Mouse (Mus musculus): ENCODE data around the gene Rrbp1.

Gene Rrbp1

GRCm38 (mm10) chr2:144011080-144011551, at the start of gene Rrbp1:
TSS of gene Rrbp1 (minus strand) at chr2:144011263.
- DNase-seq: peak; percentile 98

DNA sequence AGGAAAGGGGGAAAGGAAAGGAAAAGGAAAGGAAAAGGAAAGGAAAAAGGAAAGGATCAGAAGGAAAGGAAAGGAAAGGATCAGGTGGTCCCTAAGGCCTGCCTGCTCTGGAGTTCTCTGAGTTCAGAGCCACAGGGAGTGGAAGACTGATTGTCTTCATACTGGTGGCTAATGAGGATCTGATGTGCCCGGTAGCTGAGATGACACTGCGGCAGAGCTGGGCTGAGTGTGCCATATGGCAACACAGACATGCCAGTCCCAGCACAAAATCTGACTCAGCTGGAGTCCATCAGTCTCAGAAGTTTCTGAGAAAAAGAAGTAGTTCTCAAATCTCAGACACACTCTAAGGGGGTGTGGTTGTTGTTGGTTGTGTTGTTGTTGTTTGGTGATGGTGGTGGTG, 46.7 kb upstream of the Rrbp1 start:
- DNase-seq: no peak

DNA sequence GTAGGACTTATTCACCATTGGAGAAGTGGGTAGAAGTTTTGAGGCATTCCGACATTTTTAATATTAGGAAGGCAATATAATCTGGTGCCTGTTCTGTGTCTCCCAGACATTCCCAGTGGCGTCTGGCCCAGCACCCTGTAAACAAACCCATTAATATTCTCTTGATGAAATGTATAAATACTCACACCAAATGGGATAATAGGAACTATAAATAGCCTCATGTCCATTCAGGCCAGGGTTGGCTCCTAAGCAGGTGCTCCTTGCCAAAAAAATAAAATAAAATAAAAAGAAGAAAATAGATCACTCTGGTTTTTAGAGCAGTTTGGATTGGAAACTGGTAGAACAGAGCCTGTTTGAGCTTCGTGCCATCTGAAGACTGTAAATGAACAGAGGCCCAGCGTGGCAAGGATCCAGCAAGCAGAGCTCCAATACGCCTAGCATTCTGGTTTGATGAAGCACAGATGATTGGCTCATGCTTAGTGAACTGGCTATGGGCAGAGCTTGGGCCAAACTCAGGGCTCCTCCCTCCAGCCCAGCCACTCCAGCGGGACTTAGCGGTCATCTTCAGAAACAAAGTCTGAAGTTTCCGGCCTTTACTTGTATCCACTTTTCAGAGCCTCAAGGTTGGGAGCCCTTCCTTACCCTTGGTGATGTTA, 41.5 kb upstream of the Rrbp1 start:
- DNase-seq: no peak

GRCm38 (mm10) chr2:144050861-144051260, 39.8 kb upstream of the Rrbp1 start:
- no peak for DNase-seq

DNA sequence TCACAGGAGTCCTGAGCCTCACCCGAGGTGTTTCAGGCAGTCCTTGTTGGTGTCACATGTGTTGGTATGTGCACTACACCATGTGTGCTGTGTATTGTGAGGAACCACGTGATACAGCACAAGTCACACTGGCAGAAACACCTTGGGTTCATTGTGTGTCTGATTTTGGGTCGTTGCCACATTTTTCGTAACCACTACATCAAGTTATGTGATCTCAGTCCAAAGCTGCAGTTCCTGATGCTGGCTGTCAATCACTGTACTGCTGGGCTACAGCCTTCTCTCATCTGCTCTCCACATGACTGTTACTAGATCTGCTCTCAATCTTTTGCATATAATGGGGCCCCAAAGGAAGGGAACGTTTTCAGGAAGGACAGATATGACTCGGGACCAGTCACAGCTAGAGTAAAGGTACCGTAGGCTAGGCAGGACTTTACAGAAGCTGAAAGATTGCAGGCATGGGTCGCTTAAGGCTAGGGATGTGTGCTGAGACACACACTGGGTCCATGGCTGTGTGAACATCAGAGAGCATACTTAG, 39.1 kb upstream of the Rrbp1 start:
- no peak for DNase-seq

- no peak for DNase-seq
Observed at GRCm38 (mm10) chr2:144046916-144047315, 35.9 kb upstream of the Rrbp1 start.

DNA sequence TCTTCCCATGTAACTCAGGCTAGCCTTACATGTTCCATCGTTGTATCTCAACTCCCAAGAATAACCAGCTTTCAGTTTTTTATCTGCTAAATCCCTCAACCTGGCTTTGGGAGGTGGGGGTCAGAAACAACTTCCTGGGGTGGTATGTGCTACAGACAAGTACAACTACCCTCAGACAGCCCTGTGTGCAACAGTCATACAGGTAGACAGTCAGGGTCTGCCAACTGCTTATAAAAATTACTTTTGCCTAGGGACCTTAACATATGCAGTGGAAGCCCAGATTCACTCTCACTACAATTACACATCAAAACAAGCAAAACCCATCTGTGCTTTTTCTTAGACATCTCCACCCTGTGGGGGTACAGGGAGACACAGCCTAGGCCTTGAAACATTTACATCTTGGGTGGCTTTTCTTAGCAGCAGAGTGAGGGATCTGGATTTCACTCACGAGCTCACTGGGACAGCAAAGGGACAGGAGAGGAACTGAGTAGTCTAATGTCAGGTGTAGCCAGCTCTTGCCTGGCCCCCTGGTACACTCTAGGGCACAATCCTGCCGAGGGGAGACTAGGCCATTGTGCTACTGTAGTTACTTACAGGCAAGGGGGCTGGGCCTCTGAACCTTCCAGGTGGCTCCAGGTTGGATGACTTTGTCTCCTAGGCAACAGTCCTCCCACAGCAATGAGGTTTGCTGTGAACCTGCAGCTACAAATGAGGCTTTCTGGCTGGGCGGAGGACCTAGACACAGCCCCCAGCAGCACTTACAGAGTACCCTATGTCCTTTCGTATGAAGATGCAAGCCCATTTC, 34.9 kb upstream of the Rrbp1 start:
- no peak for DNase-seq

DNA sequence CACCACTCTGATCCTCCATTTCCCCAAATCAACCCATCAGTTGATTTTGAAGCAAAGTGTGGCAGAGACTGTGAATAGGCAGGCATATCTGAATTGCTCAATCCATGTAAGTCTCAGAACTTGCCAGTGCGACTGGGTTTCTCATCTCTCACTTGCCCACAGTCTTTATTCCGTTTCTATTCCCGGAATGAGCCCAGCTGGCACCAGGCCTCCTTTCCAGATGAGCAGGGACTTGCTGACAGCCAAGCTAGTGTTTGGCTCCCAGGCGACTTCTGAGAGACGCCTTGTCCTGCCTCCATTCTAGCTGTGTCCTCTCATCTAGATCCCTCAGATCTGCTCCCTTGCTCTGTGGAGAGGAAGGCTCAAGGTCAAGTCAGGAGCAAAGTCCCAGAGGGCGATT, 33.7 kb upstream of the Rrbp1 start:
- DNase-seq: no peak

GRCm38 (mm10) chr2:144032664-144033063, 21.6 kb upstream of the Rrbp1 start, which contains the start of gene Banf2:
TSS of gene Banf2 (plus strand) at chr2:144033059.
- no peak for DNase-seq

- no peak for DNase-seq
Observed at GRCm38 (mm10) chr2:144030791-144031190, 19.7 kb upstream of the Rrbp1 start.

DNA sequence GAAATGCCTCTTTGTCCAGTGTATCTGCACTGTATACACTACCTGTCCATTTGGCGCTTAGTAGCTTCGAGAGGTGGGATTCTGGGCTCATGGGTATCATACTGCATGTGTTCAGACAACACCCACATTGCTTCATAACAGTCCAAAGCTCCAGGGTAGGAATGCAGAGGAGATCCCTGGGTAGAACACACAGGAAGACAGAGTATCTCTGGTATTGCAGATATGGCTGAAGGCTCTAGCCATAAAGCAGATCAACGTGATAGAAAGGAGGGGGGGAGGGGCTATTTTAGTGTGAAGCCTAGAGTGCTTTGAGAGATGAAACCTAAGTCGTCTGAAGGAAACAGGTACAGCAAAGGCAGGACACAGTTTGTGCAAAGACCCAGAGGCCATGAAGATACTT, 15.4 kb upstream of the Rrbp1 start:
- DNase-seq: no peak

- DNase-seq: no peak
Observed at GRCm38 (mm10) chr2:144025361-144025760, 14.3 kb upstream of the Rrbp1 start.

DNA sequence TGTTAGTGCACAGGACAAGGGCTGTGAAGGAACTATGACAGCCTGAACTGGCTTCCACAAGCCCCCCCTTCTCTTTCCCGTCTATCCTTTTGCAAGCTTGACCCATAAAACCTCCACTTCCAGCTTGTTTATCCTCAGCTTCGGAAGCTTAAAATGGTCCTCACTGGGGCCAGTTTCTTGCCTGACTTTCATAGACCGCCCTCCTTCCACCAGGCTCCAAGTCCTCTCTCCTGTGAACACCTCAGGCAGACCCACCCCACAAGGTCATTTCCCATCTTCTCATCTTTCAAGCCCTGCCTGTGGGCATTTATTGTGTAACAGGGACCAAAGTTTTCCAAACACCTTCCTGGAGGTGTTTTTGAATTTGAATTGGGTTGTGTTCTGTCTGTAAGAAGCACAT, 11.4 kb upstream of the Rrbp1 start:
- no peak for DNase-seq

- DNase-seq: no peak
Observed at GRCm38 (mm10) chr2:144019971-144020370, 8.9 kb upstream of the Rrbp1 start.

- DNase-seq: no peak
Observed at GRCm38 (mm10) chr2:144015861-144016260, 4.8 kb upstream of the Rrbp1 start.

- no peak for DNase-seq
Observed at GRCm38 (mm10) chr2:144014481-144014880, 3.4 kb upstream of the Rrbp1 start.

DNA sequence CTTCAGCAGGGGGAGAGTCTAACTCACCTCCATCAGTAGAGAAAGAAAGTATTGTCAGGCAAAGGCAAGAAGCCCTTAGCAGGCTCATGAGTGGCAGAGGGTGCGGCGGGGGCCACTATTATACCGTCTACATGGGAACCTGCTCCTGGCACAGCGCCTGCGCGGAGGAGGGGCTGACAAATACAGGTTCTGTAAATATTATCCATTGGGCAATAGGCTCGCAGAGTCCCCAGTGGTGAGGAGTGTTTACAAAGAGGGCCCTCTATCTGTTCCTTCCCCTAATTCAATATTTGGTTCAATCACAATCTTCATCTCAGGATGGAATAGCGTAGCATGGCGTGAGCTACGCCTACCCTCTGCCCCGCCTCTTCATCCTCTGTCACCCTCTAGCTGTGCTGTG, 3.0 kb upstream of the Rrbp1 start:
- DNase-seq: no peak

- DNase-seq: peak; percentile 88
Observed at GRCm38 (mm10) chr2:144010282-144011044, 600 bp downstream of the Rrbp1 start.

DNA sequence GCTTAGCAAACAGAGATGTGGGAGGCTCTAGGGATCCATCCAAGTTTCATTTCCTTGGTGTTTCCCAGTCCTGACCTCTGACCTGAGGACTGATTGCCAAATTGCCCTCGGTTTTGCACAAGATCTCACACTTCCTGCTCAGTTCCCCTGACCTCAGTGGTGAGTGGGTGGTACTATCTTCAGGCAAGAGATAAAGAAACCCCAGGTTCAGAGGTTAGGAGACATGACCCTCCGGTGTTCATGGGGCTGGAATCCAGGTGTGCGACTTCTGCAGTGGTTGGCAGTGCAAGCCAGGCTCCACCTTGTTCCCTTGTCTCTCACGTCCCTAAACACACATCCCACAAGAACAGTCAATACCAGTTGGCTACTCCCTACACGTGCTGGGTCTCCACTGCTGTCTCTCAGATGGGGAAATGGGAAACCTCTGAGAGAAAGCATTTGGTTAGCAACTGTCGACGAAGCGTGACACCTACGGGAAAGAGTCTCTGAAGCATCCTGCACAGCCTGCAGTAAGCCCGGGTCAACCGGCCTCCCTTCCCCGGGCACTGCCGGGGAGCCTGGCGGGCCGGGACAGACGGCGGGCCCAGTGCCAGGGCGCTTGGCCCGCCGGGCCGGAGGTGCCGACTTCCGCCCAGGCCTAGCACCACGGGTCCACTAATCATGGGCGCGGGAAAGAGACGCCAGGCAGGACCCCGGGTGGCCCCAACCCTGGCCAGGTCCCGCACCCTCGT, 1.3 kb downstream of the Rrbp1 start:
- peak; percentile 71 for DNase-seq

GRCm38 (mm10) chr2:144009081-144009480, 2.0 kb downstream of the Rrbp1 start:
- DNase-seq: no peak

GRCm38 (mm10) chr2:144007211-144007610, 3.9 kb downstream of the Rrbp1 start:
- no peak for DNase-seq

GRCm38 (mm10) chr2:144006686-144007085, 4.4 kb downstream of the Rrbp1 start:
- DNase-seq: no peak

All from kidney, adult 18-20 months (tissue).